Mouse (Mus musculus): ENCODE data around the gene Adora2a. TPM values are rescaled to one million over a fixed set of nuclear protein-coding genes. Genes with fewer than 3 reads are reported as not detected.

Gene Adora2a
- polyA plus RNA-seq, 1 experiment = 30.8 TPM

GRCm38 (mm10) chr10:75304049-75304405 lies 12.7 kb upstream of the Adora2a start:
- Histone ChIP-seq H3K4me1 (ENCODE audit: control insufficient read depth, insufficient read depth, insufficient read length) (peaks cover 27% of the 10 kb centered on the region; the same call in 1 of the 2 replicates), H3K27ac (ENCODE audit: insufficient read depth, low read length) (peak overlapping the region; percentile 36), H3K27me3 (ENCODE audit: control insufficient read depth, insufficient read depth, low read length) (no peaks in the 10 kb centered on the region), H3K4me3 (ENCODE audit: extremely low read depth, insufficient read depth, insufficient read length) (no peak overlapping the region), H3K36me3 (ENCODE audit: control insufficient read depth, insufficient read depth, low read length) (peaks cover 16% of the 10 kb centered on the region)
- no peak for TF ChIP-seq POLR2A (IDR thresholded peaks at IDR 0.05; ENCODE audit: low read depth, low read length)
- no peak for TF ChIP-seq CTCF (IDR thresholded peaks at IDR 0.05; ENCODE audit: extremely low read depth, insufficient read depth, insufficient read length, insufficient replicate concordance)
- DNase-seq (ENCODE audit: low read depth in 1 of 2, low spot score in 2 of 2) = no peak
- 80% methylated on average over 5 of the region's 5 CpGs for WGBS

GRCm38 (mm10) chr10:75304413-75304812 lies 12.3 kb upstream of the Adora2a start:
- Histone ChIP-seq H3K36me3 (ENCODE audit: control insufficient read depth, insufficient read depth, low read length) (peaks cover 19% of the 10 kb centered on the region), H3K27ac (ENCODE audit: insufficient read depth, low read length) (peak overlapping the region; percentile 36), H3K27me3 (ENCODE audit: control insufficient read depth, insufficient read depth, low read length) (no peaks in the 10 kb centered on the region), H3K4me3 (ENCODE audit: extremely low read depth, insufficient read depth, insufficient read length) (no peak overlapping the region), H3K4me1 (ENCODE audit: control insufficient read depth, insufficient read depth, insufficient read length) (peaks cover 27% of the 10 kb centered on the region; the same call in 1 of the 2 replicates)
- DNase-seq (ENCODE audit: low read depth in 1 of 2, low spot score in 2 of 2) = peak in 1 of 2 experiments; percentile 25
- TF ChIP-seq POLR2A (IDR thresholded peaks at IDR 0.05; ENCODE audit: low read depth, low read length) (no peak), CTCF (IDR thresholded peaks at IDR 0.05; ENCODE audit: extremely low read depth, insufficient read depth, insufficient read length, insufficient replicate concordance) (no peak)
- 19% methylated on average over 6 of the region's 6 CpGs for WGBS

- no peak overlapping the region for H3K4me3 ChIP-seq (ENCODE audit: extremely low read depth, insufficient read depth, insufficient read length)
- 85% methylated on average over 7 of the region's 7 CpGs for WGBS
- peaks cover 25% of the 10 kb centered on the region for H3K36me3 ChIP-seq (ENCODE audit: control insufficient read depth, insufficient read depth, low read length)
- no peak for DNase-seq (ENCODE audit: low read depth in 1 of 2, low spot score in 2 of 2)
- H3K4me1 ChIP-seq (ENCODE audit: control insufficient read depth, insufficient read depth, insufficient read length) = peaks cover 20% of the 10 kb centered on the region; the same call in 1 of the 2 replicates
- no peak overlapping the region for H3K27ac ChIP-seq (ENCODE audit: insufficient read depth, low read length)
- no peak for TF ChIP-seq POLR2A (IDR thresholded peaks at IDR 0.05; ENCODE audit: low read depth, low read length)
- no peak for TF ChIP-seq CTCF (IDR thresholded peaks at IDR 0.05; ENCODE audit: extremely low read depth, insufficient read depth, insufficient read length, insufficient replicate concordance)
- H3K27me3 ChIP-seq (ENCODE audit: control insufficient read depth, insufficient read depth, low read length) = no peaks in the 10 kb centered on the region
Observed at GRCm38 (mm10) chr10:75307130-75307529, 9.5 kb upstream of the Adora2a start.

GRCm38 (mm10) chr10:75312361-75312760 lies 4.3 kb upstream of the Adora2a start:
- Histone ChIP-seq H3K4me1 (ENCODE audit: control insufficient read depth, insufficient read depth, insufficient read length) (peaks cover 9% of the 10 kb centered on the region; the same call in 1 of the 2 replicates), H3K4me3 (ENCODE audit: extremely low read depth, insufficient read depth, insufficient read length) (no peak overlapping the region), H3K36me3 (ENCODE audit: control insufficient read depth, insufficient read depth, low read length) (peaks cover 19% of the 10 kb centered on the region), H3K27me3 (ENCODE audit: control insufficient read depth, insufficient read depth, low read length) (peaks cover 4% of the 10 kb centered on the region; the same call in 1 of the 2 replicates), H3K27ac (ENCODE audit: insufficient read depth, low read length) (no peak overlapping the region)
- 38% methylated on average over 7 of the region's 7 CpGs for WGBS
- no peak for TF ChIP-seq CTCF (IDR thresholded peaks at IDR 0.05; ENCODE audit: extremely low read depth, insufficient read depth, insufficient read length, insufficient replicate concordance)
- no peak for TF ChIP-seq POLR2A (IDR thresholded peaks at IDR 0.05; ENCODE audit: low read depth, low read length)
- no peak for DNase-seq (ENCODE audit: low read depth in 1 of 2, low spot score in 2 of 2)

GRCm38 (mm10) chr10:75314190-75314980 lies 2.3 kb upstream of the Adora2a start:
- TF ChIP-seq POLR2A (IDR thresholded peaks at IDR 0.05; ENCODE audit: low read depth, low read length) = no peak
- TF ChIP-seq CTCF (IDR thresholded peaks at IDR 0.05; ENCODE audit: extremely low read depth, insufficient read depth, insufficient read length, insufficient replicate concordance) = no peak
- no peak for DNase-seq (ENCODE audit: low read depth in 1 of 2, low spot score in 2 of 2)

GRCm38 (mm10) chr10:75315756-75316155 lies 921 bp upstream of the Adora2a start:
- TF ChIP-seq POLR2A (IDR thresholded peaks at IDR 0.05; ENCODE audit: low read depth, low read length) (no peak), CTCF (IDR thresholded peaks at IDR 0.05; ENCODE audit: extremely low read depth, insufficient read depth, insufficient read length, insufficient replicate concordance) (no peak)
- Histone ChIP-seq H3K27ac (ENCODE audit: insufficient read depth, low read length) (no peak overlapping the region), H3K4me3 (ENCODE audit: extremely low read depth, insufficient read depth, insufficient read length) (no peak overlapping the region), H3K27me3 (ENCODE audit: control insufficient read depth, insufficient read depth, low read length) (peaks cover 4% of the 10 kb centered on the region; the same call in 1 of the 2 replicates), H3K4me1 (ENCODE audit: control insufficient read depth, insufficient read depth, insufficient read length) (peaks cover 34% of the 10 kb centered on the region; the same call in 1 of the 2 replicates), H3K36me3 (ENCODE audit: control insufficient read depth, insufficient read depth, low read length) (no peaks in the 10 kb centered on the region; the same call in 1 of the 2 replicates)
- no peak for DNase-seq (ENCODE audit: low read depth in 1 of 2, low spot score in 2 of 2)
- WGBS = 81% methylated on average over 8 of the region's 8 CpGs

More at GRCm38 (mm10) chr10:75314190-75314980, 2.3 kb upstream of the Adora2a start:
- H3K4me1 ChIP-seq (ENCODE audit: control insufficient read depth, insufficient read depth, insufficient read length) = peaks cover 21% of the 10 kb centered on the region; the same call in 1 of the 2 replicates
- H3K36me3 ChIP-seq (ENCODE audit: control insufficient read depth, insufficient read depth, low read length) = peaks cover 7% of the 10 kb centered on the region; the same call in 1 of the 2 replicates
- WGBS = 54% methylated on average over 6 of the region's 6 CpGs
- H3K4me3 ChIP-seq (ENCODE audit: extremely low read depth, insufficient read depth, insufficient read length) = no peak overlapping the region
- H3K27ac ChIP-seq (ENCODE audit: insufficient read depth, low read length) = no peak overlapping the region
- peaks cover 4% of the 10 kb centered on the region; the same call in 1 of the 2 replicates for H3K27me3 ChIP-seq (ENCODE audit: control insufficient read depth, insufficient read depth, low read length)

All from spleen, adult 2 months (tissue).